Mouse (Mus musculus) G1E (cell line): Measurements from ENCODE around the gene Rad9a. TPM values are rescaled to one million over a fixed set of nuclear protein-coding genes. Genes with fewer than 3 reads are reported as not detected.

Source experiments
- ATAC-seq: 2 replicates; pipeline ENCODE4 v1.8.0; 2016; ENCODE audit warnings: mild to moderate bottlenecking; ENCODE audit not compliant: insufficient number of reproducible peaks, poor library complexity, low FRiP score, severe bottlenecking; ENCODE audit errors: extremely low read depth
- DNase-seq: peaks from one replicate; pipeline ENCODE4 v3.0.0; 2012; ENCODE audit warnings: low spot score
- H3K27me3 ChIP-seq: 2 replicates; pipeline ENCODE4 v1.6.1; 2012; ENCODE audit warnings: mild to moderate bottlenecking, low read length, inconsistent platforms; ENCODE audit not compliant: insufficient read depth
- H3K36me3 ChIP-seq: replicated peaks from 2 replicates; pipeline ENCODE3; 2012; ENCODE audit warnings: mild to moderate bottlenecking, inconsistent platforms
- H3K4me1 ChIP-seq: 2 replicates; pipeline ENCODE4 v1.6.1; 2012; ENCODE audit warnings: low read depth, low read length, inconsistent platforms, mixed read lengths; ENCODE audit not compliant: insufficient read depth
- H3K4me3 ChIP-seq: 2 replicates; pipeline ENCODE4 v1.5.1; 2012; ENCODE audit warnings: low read depth, mild to moderate bottlenecking, inconsistent platforms, low read length, moderate library complexity, mixed read lengths
- H3K9me3 ChIP-seq: replicated peaks from 2 replicates; pipeline ENCODE4 v1.6.1; 2012; ENCODE audit warnings: inconsistent platforms
- CTCF ChIP-seq: IDR thresholded peaks from 2 replicates; pipeline ENCODE4 v1.5.1; 2012; ENCODE audit warnings: low read depth, low read length, inconsistent platforms, mixed read lengths
- GATA1 ChIP-seq: IDR thresholded peaks from 2 replicates; pipeline ENCODE4 v1.6.1; 2012; ENCODE audit warnings: borderline replicate concordance, low read length, inconsistent platforms, mixed read lengths
- GATA2 ChIP-seq: IDR thresholded peaks from 2 replicates; pipeline ENCODE4 v1.6.1; 2012; ENCODE audit warnings: low read depth, low read length, inconsistent platforms, borderline replicate concordance
- POLR2AphosphoS5 ChIP-seq: IDR thresholded peaks from 2 replicates; pipeline ENCODE4 v1.6.1; 2012; ENCODE audit warnings: low read depth, low read length, inconsistent platforms; ENCODE audit not compliant: insufficient replicate concordance
- TAL1 ChIP-seq: conservative IDR thresholded peaks from 2 replicates; pipeline ENCODE4 v1.6.1; 2012; ENCODE audit warnings: low read depth, low read length, inconsistent platforms, mixed read lengths
- polyA plus RNA-seq: library from polyadenylated mRNA; stranded (reverse); fragments of >175 nt; gene quantifications from 2 replicates; pipeline ENCODE4 v1.2.3, GENCODE M21; 2012
- total RNA-seq, 2 experiments: library from RNA; stranded (forward) in 1 of 2; stranded (reverse) in 1 of 2; fragments of 200-1000 nt in 1 of 2; fragments of >200 nt in 1 of 2; fragmentation: Nextera tagmentation in 1 of 2; gene quantifications; 2 replicates each; pipeline ENCODE4 v1.2.3; 2014 to 2017

Rad9a gene
- total and polyA plus RNA-seq, 3 experiments, result 27.5 to 61.9 (median 33.6) TPM

DNA sequence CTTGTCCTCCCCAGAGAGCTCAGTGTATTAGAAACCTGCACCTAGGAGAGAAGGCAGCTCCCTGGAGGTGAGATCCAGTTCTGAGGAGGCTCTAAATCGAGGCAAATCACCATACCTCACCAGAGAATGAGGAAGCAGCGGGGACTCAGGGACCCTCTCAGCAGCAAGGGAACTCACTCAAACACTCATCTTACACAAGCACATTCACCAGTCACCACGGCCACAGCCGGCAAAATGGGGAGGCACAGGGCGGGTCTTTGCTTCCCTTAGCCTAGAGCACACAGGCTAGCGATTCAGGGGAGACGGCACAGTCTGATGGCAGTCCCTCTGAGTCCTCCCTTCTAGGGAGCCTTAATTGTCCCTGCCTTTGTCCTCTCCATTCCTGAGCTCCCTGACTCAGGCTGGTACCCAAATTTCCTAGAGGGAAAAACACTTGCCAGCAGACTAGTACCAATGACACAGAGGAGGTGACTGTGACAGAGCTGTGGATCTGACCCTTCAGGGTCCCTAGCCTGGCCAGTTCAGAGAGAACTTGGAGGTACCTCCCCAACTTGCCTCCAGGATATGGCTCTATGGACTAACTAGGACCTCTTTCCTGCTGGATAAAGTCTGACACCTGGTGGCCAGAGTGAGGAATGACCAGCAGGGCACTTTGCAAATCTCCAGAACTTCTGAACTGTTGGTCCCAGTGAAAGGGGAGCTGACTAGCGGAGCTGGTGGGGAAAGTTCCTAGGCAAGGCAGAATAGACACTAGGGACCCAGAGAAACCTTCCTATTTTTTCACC lies 26.6 kb upstream of the Rad9a start:
- Histone ChIP-seq H3K4me3 (no peak overlapping the region), H3K4me1 (peaks cover 34% of the 10 kb centered on the region), H3K27me3 (peaks cover 42% of the 10 kb centered on the region), H3K9me3 (no peaks in the 10 kb centered on the region), H3K36me3 (peaks cover 5% of the 10 kb centered on the region)
- no peak for DNase-seq
- no peak for TF ChIP-seq GATA1
- TF ChIP-seq CTCF, result peak; percentile 91
- no peak for TF ChIP-seq GATA2
- ATAC-seq, result no peak

DNA sequence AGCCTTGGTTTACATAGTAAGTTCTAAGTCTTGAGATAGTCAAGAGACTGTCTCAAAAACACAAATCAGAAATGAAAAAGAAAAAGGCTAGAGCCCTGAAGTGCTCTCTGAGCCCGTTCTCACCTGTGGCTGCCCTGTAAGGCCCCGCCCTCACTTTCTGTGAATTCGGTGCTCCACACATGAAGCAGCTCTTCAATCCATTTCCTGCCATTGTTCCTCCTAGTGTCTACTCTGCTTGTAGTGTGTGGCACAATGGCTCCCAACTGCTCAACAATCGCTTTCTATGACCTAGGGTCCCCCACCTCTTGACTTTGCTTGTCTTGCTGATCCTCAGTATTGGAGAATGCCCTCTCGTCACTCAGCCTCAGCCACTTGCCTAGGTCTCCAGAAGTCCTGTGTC lies 26.0 kb upstream of the Rad9a start:
- peaks cover 45% of the 10 kb centered on the region for H3K27me3 ChIP-seq

DNA sequence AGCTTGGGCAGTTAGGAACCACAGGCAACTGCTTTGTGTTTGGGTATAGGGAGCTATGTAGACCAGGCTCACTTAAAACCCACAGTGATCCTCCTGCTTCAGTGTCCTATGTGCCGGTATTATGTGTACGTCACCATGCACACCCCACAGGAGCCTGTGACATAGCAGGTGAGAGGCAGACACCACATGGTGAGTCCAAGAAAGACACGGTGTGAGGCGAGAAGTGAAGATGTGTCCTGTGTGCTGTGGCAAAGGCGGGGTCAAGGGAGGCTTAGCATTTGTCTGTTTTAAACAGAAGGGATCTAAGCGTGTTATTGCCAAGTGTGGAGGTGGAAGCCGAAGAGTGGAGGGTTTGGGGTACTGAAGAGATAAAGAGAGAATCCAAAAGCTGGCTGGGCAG lies 25.3 kb upstream of the Rad9a start:
- Histone ChIP-seq H3K9me3 (no peaks in the 10 kb centered on the region), H3K27me3 (peaks cover 51% of the 10 kb centered on the region), H3K4me3 (no peak overlapping the region), H3K4me1 (peaks cover 30% of the 10 kb centered on the region), H3K36me3 (no peaks in the 10 kb centered on the region)
- no peak for DNase-seq
- no peak for ATAC-seq
- no peak for TF ChIP-seq TAL1
- TF ChIP-seq CTCF, result no peak
- TF ChIP-seq GATA1, result no peak
- no peak for TF ChIP-seq POLR2AphosphoS5
- TF ChIP-seq GATA2, result no peak

More for the DNA sequence above, 26.0 kb upstream of the Rad9a start:
- H3K4me3 ChIP-seq, result no peak overlapping the region
- H3K9me3 ChIP-seq, result no peaks in the 10 kb centered on the region
- no peak for DNase-seq
- ATAC-seq, result no peak
- peaks cover 30% of the 10 kb centered on the region for H3K4me1 ChIP-seq
- no peak for TF ChIP-seq GATA2
- no peak for TF ChIP-seq POLR2AphosphoS5
- TF ChIP-seq TAL1, result no peak
- TF ChIP-seq GATA1, result no peak
- TF ChIP-seq CTCF, result no peak
- no peaks in the 10 kb centered on the region for H3K36me3 ChIP-seq

DNA sequence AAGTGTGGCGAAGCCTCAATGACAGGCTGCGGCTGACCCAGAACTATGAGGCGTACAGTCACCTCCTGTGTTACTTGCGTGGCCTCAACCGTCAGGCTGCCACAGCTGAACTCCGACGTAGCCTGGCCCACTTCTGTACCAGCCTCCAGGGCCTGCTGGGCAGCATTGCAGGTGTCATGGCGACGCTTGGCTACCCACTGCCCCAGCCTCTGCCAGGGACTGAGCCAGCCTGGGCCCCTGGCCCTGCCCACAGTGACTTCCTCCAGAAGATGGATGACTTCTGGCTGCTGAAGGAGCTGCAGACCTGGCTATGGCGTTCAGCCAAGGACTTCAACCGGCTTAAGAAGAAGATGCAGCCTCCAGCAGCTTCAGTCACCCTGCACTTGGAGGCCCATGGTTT lies 20.7 kb upstream of the Rad9a start:
- Histone ChIP-seq H3K4me1 (peaks cover 31% of the 10 kb centered on the region), H3K36me3 (no peaks in the 10 kb centered on the region), H3K27me3 (peaks cover 71% of the 10 kb centered on the region), H3K9me3 (no peaks in the 10 kb centered on the region), H3K4me3 (no peak overlapping the region)
- ATAC-seq (no peak), DNase-seq (no peak)
- TF ChIP-seq CTCF (no peak), GATA2 (no peak), TAL1 (no peak), POLR2AphosphoS5 (no peak), GATA1 (no peak)

DNA sequence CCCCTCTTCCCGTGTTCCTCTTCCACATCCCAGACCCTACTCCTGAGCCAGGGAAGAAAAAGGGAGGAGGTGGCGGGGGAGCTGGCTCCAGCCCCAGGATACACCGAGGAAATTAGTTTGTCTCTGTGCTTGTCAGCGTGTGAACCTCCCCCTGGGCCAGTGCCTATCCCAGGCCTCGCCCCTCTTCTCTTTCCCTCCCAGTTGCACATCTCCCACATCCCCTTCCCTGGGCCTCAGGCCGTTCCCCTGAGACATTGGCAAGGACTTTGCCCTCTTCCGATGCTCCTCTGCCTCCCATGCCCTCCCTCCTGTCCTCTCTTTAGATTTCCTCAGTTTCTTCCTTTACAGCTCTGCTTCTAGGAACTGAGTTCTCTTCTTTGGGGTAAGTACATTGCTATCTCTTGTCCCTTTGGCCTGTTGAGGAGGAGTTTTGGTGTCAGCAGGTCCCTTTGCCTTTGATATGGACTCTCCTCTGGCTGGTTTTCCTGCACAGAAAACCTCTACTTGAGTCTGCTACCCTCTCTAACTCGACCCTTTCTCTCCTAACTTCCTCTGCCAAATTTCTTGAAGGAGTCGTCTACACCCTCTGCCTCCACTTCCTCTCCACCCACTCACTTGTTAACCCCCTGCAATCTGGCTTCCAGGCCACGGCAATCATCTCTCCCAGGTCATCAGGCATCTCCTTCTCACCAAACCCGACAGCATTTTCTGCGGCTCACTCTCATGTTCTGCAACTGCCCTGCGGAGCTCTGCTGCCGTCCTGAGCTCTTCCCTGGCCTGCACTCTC lies 19.7 kb upstream of the Rad9a start:
- ATAC-seq (no peak), DNase-seq (no peak)
- TF ChIP-seq CTCF (no peak), GATA2 (no peak), TAL1 (no peak), GATA1 (no peak)
- H3K4me3 ChIP-seq, result peak overlapping the region; percentile 25; the same call in 1 of the 2 replicates
- H3K27me3 ChIP-seq, result peaks cover 74% of the 10 kb centered on the region
- H3K9me3 ChIP-seq, result no peaks in the 10 kb centered on the region
- peaks cover 33% of the 10 kb centered on the region for H3K4me1 ChIP-seq
- H3K36me3 ChIP-seq, result no peaks in the 10 kb centered on the region

DNA sequence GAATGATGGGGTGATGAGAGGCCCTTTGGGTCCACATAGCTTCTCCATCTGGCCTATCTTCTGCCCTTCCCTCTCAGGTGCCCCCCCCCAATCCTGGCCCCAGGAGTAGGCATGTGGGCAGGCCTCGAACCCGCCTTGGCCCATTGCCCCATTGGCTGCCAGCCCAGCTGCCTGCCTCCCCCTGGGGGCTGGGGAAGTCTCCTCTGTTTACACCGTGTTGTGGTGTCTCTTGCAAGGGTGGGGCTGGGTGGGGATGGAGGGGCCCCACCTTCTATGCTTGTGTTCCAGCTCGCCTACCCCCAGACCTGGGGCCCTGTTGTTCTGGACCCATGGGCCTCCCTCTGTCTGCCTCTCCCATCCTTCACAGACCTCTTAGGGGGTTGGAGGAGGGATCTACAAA lies 19.0 kb upstream of the Rad9a start:
- Histone ChIP-seq H3K4me3 (peak overlapping the region; percentile 25; the same call in 1 of the 2 replicates), H3K4me1 (peaks cover 37% of the 10 kb centered on the region), H3K27me3 (peaks cover 77% of the 10 kb centered on the region), H3K36me3 (no peaks in the 10 kb centered on the region), H3K9me3 (no peaks in the 10 kb centered on the region)
- TF ChIP-seq POLR2AphosphoS5, result no peak
- TF ChIP-seq TAL1, result no peak
- TF ChIP-seq GATA1, result no peak
- no peak for TF ChIP-seq GATA2
- TF ChIP-seq CTCF, result no peak
- DNase-seq (no peak), ATAC-seq (no peak)

DNA sequence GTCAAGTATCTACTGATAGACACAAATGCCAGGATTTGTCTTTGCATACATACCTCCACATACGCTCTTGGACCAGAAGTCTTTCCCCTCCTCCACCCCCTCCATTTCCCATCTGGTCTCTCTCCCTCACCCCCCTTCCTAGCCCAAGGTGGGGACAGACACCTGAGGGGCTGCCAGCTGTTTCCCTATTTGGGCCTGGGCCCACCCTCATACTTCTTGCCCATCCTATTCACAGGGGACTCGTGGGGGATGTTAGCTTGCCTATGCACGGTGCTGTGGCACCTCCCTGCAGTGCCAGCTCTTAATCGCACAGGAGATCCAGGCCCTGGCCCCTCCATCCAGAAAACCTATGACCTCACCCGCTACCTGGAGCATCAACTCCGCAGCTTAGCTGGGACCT lies 18.5 kb upstream of the Rad9a start:
- peaks cover 40% of the 10 kb centered on the region for H3K4me1 ChIP-seq
- no peak for TF ChIP-seq GATA1
- peaks cover 78% of the 10 kb centered on the region for H3K27me3 ChIP-seq
- no peaks in the 10 kb centered on the region for H3K9me3 ChIP-seq
- H3K4me3 ChIP-seq, result no peak overlapping the region; the same call in 1 of the 2 replicates
- ATAC-seq (no peak), DNase-seq (no peak)
- no peaks in the 10 kb centered on the region for H3K36me3 ChIP-seq
